ENCODE assay signal across 11 mouse cellular contexts in genomic region chr11:102770662-102771435, GRCm38 (mm10). TPM values are rescaled to one million over a fixed set of nuclear protein-coding genes. Genes with fewer than 3 reads are reported as not detected.
DNase-seq lines count a peak whose midpoint lies in the region; ATAC-seq lines count a peak whose summit lies in the region.
"Had no signal": no experiment of that assay in that cellular context is flagged by ENCODE, and none has a peak within 500 bp of the region (broad histone marks: within the 10 kb centered on the region; RNA-seq: fewer than 3 reads in every experiment).

No protein-coding gene starts in this region.

- H3K4me1 ChIP-seq in heart, embryonic 13.5 days = peaks cover 35% of the 10 kb centered on the region
- peaks cover 60% of the 10 kb centered on the region for H3K4me1 ChIP-seq in neural tube, embryonic 13.5 days (replicated peaks)
- peaks cover 46% of the 10 kb centered on the region for H3K4me1 ChIP-seq in embryonic facial prominence, embryonic 12.5 days

- peak overlapping the region; percentile 59 for H3K27ac ChIP-seq in heart, embryonic 13.5 days (replicated peaks)
- no peak overlapping the region for H3K27ac ChIP-seq in neural tube, embryonic 13.5 days (replicated peaks)
- peak overlapping the region; percentile 51; the same call in 1 of the 2 replicates for H3K27ac ChIP-seq in embryonic facial prominence, embryonic 12.5 days
- H3K27ac ChIP-seq: macrophage had no signal

- H3K4me2 ChIP-seq in heart, embryonic 13.5 days = peak overlapping the region; percentile 32
- no peak overlapping the region for H3K4me2 ChIP-seq in neural tube, embryonic 13.5 days
- H3K4me2 ChIP-seq in embryonic facial prominence, embryonic 12.5 days (replicated peaks) = no peak overlapping the region

- ATAC-seq in heart, embryonic 13.5 days (ENCODE audit: extremely low read depth, insufficient number of reproducible peaks, low FRiP score, low TSS enrichment) = no peak
- ATAC-seq in neural tube, embryonic 13.5 days (ENCODE audit: low read depth) = no peak
- no peak for ATAC-seq in embryonic facial prominence, embryonic 12.5 days (ENCODE audit: insufficient number of reproducible peaks, insufficient read depth, low FRiP score, low TSS enrichment)

- DNase-seq in heart, postnatal 10 days = no peak
- no peak for DNase-seq in neural tube, embryonic 10.5 days (ENCODE audit: extremely low spot score, low spot score)
- DNase-seq in retina, embryonic 14.5 days (ENCODE audit: low spot score) = peak; percentile 72
- DNase-seq in adrenal gland, adult 2 months = no peak
- DNase-seq: kidney, adult 9 months; spleen, adult 18-20 months had no signal

- H3K9me3 ChIP-seq in heart, embryonic 13.5 days = no peaks in the 10 kb centered on the region
- H3K9me3 ChIP-seq in neural tube, embryonic 13.5 days = no peaks in the 10 kb centered on the region
- no peaks in the 10 kb centered on the region for H3K9me3 ChIP-seq in embryonic facial prominence, embryonic 12.5 days

- H3K36me3 ChIP-seq in heart, embryonic 13.5 days = peaks cover 2% of the 10 kb centered on the region
- H3K36me3 ChIP-seq in neural tube, embryonic 13.5 days = peaks cover 2% of the 10 kb centered on the region
- no peaks in the 10 kb centered on the region for H3K36me3 ChIP-seq in embryonic facial prominence, embryonic 12.5 days

- no peak overlapping the region for H3K4me3 ChIP-seq in heart, embryonic 13.5 days
- H3K4me3 ChIP-seq in neural tube, embryonic 13.5 days = no peak overlapping the region
- no peak overlapping the region for H3K4me3 ChIP-seq in embryonic facial prominence, embryonic 12.5 days

- whole genome bisulfite sequencing in heart, embryonic 13.5 days = 28% methylated on average over 15 of the region's 15 CpGs
- 39% methylated on average over 15 of the region's 15 CpGs for WGBS in neural tube, embryonic 13.5 days
- 27% methylated on average over 15 of the region's 15 CpGs for WGBS in embryonic facial prominence, embryonic 12.5 days

- peaks cover 23% of the 10 kb centered on the region for H3K27me3 ChIP-seq in heart, embryonic 13.5 days (replicated peaks)
- no peaks in the 10 kb centered on the region for H3K27me3 ChIP-seq in neural tube, embryonic 13.5 days
- H3K27me3 ChIP-seq in embryonic facial prominence, embryonic 12.5 days = 0 out of 2 replicates have a peak, but pooled peaks cover 4% of the 10 kb centered on the region

- intact Hi-C loops in heart, postnatal 10 days (cut with DNase I) = no loop called here

- H3K9ac ChIP-seq in heart, embryonic 13.5 days = peak overlapping the region; percentile 61
- peak overlapping the region; percentile 31; the same call in 1 of the 2 replicates for H3K9ac ChIP-seq in neural tube, embryonic 13.5 days
- no peak overlapping the region for H3K9ac ChIP-seq in embryonic facial prominence, embryonic 12.5 days

RNA-seq across cellular contexts. Expression of gene Adam11, which starts 9.6 kb away (rescaled TPM):
- 6.7 and 7.3 TPM in 2 replicates for polyA plus RNA-seq in heart, embryonic 13.5 days (2015; fragmentation: Nextera tagmentation; extraction: Ambion mirVana)
- total RNA-seq in heart, postnatal 10 days (2021) = 1 to 10 TPM; 5.8 TPM
- 40.1 and 47.0 TPM in 2 replicates for polyA plus RNA-seq in neural tube, embryonic 13.5 days (2015; fragmentation: Nextera tagmentation; extraction: Ambion mirVana)
- 23.2 and 25.0 TPM in 2 replicates for polyA plus RNA-seq in embryonic facial prominence, embryonic 12.5 days (2016; fragmentation: Nextera tagmentation; extraction: Ambion mirVana)
- 1 to 10 TPM; 2.9 to 3.4 TPM for total RNA-seq in adrenal gland, adult 2 months (2021)
- 9.2 and 11.0 TPM in 2 replicates for polyA plus RNA-seq in adrenal gland, adult 2 months (2012; rRNA removed)
- total RNA-seq: neutrophil, adult 5-6 weeks had no signal

RNA-seq across cellular contexts. Expression of gene Gjc1, which starts 48.7 kb away (rescaled TPM):
- polyA plus RNA-seq in heart, embryonic 13.5 days (2015; fragmentation: Nextera tagmentation; extraction: Ambion mirVana) = 46.5 and 50.3 TPM in 2 replicates
- 10 to 100 TPM; 57.7 to 74.8 TPM for total RNA-seq in heart, postnatal 10 days (2021)
- 38.2 and 40.5 TPM in 2 replicates for polyA plus RNA-seq in neural tube, embryonic 13.5 days (2015; fragmentation: Nextera tagmentation; extraction: Ambion mirVana)
- 103 and 105 TPM in 2 replicates for polyA plus RNA-seq in embryonic facial prominence, embryonic 12.5 days (2016; fragmentation: Nextera tagmentation; extraction: Ambion mirVana)
- 10 to 100 TPM; 12.9 to 20.6 TPM for total RNA-seq in adrenal gland, adult 2 months (2021)
- polyA plus RNA-seq in adrenal gland, adult 2 months (2012; rRNA removed) = 1.8 and 2.4 TPM in 2 replicates
- total RNA-seq: neutrophil, adult 5-6 weeks had no signal
- polyA plus RNA-seq: macrophage had no signal

Comparison
In these comparisons a context has a peak if more than half of its experiments do, and no peak if none do; other contexts are left out.
1. RNA of gene Gjc1, which starts 48.7 kb away (polyA plus RNA-seq): 103 to 105 TPM in embryonic facial prominence, embryonic 12.5 days, 46.5 to 50.3 TPM in heart, embryonic 13.5 days and 38.2 to 40.5 TPM in neural tube, embryonic 13.5 days; 1.8 to 2.4 TPM in adrenal gland, adult 2 months; every median in the first group is over 10 times any median in the second.